In genomic region chr2:51892411-51892901, GRCm38 (mm10) we compare ENCODE assay signal across 23 mouse cellular contexts. TPM values are rescaled to one million over a fixed set of nuclear protein-coding genes. Genes with fewer than 3 reads are reported as not detected.
A peak's percentile ranks its signal among the peaks of the same experiment; 100 is the strongest.
DNase-seq lines count a peak whose midpoint lies in the region; ATAC-seq and TF ChIP-seq lines count a peak whose summit lies in the region.
"Had no signal": no experiment of that assay in that cellular context is flagged by ENCODE, and none has a peak within 500 bp of the region (broad histone marks: within the 10 kb centered on the region; RNA-seq: fewer than 3 reads in every experiment).

No protein-coding gene starts in this region.

- TF ChIP-seq EP300 in lung, postnatal 0 days (IDR thresholded peaks at IDR 0.05): no peak
- no peak for TF ChIP-seq EP300 in stomach, postnatal 0 days (optimal IDR thresholded peaks at IDR 0.05)

- H3K27ac ChIP-seq in embryonic facial prominence, embryonic 11.5 days (replicated peaks; ENCODE audit: low read depth, low read length): no peak overlapping the region
- no peak overlapping the region for H3K27ac ChIP-seq in embryonic facial prominence, embryonic 10.5 days (replicated peaks)
- no peak overlapping the region for H3K27ac ChIP-seq in lung, embryonic 14.5 days (ENCODE audit: low read depth)
- H3K27ac ChIP-seq in lung, postnatal 0 days (ENCODE audit: low read length): no peak overlapping the region
- H3K27ac ChIP-seq in embryonic facial prominence, embryonic 15.5 days (replicated peaks): 0 out of 2 replicates have a peak overlapping the region, but pooled peaks have one; percentile 12
- H3K27ac ChIP-seq in stomach, postnatal 0 days (replicated peaks): no peak overlapping the region
- H3K27ac ChIP-seq: forebrain, embryonic 10.5 days; hindbrain, embryonic 12.5 days; liver, embryonic 12.5 days had no signal

- no peak overlapping the region for H3K4me2 ChIP-seq in embryonic facial prominence, embryonic 11.5 days (ENCODE audit: low read depth, low read length)
- no peak overlapping the region for H3K4me2 ChIP-seq in lung, embryonic 14.5 days
- no peak overlapping the region for H3K4me2 ChIP-seq in lung, postnatal 0 days (replicated peaks; ENCODE audit: low read depth, low read length)
- no peak overlapping the region for H3K4me2 ChIP-seq in embryonic facial prominence, embryonic 15.5 days (replicated peaks)
- no peak overlapping the region; the same call in 1 of the 2 replicates for H3K4me2 ChIP-seq in stomach, postnatal 0 days (replicated peaks; ENCODE audit: low read depth)
- H3K4me2 ChIP-seq: hindbrain, embryonic 12.5 days; liver, embryonic 12.5 days had no signal

- H3K9ac ChIP-seq in embryonic facial prominence, embryonic 11.5 days (replicated peaks; ENCODE audit: low read length): no peak overlapping the region
- H3K9ac ChIP-seq in lung, embryonic 14.5 days: no peak overlapping the region
- H3K9ac ChIP-seq in lung, postnatal 0 days (replicated peaks; ENCODE audit: low read depth): no peak overlapping the region
- H3K9ac ChIP-seq in embryonic facial prominence, embryonic 15.5 days: no peak overlapping the region
- no peak overlapping the region for H3K9ac ChIP-seq in stomach, postnatal 0 days (ENCODE audit: low read length)
- H3K9ac ChIP-seq: hindbrain, embryonic 12.5 days; liver, embryonic 12.5 days had no signal

- peak; percentile 25 for DNase-seq in embryonic facial prominence, embryonic 11.5 days (ENCODE audit: low spot score)
- DNase-seq in embryonic facial prominence, embryonic 10.5 days (ENCODE audit: low spot score): no peak
- peak; percentile 66 for DNase-seq in lung, embryonic 14.5 days
- DNase-seq in lung, postnatal 0 days (ENCODE audit: low spot score): no peak
- DNase-seq in stomach, postnatal 0 days (ENCODE audit: low spot score): no peak
- no peak for DNase-seq in embryo, embryonic 10.5 days (ENCODE audit: low spot score)
- no peak for DNase-seq in adrenal gland, postnatal 36 days
- DNase-seq: cerebellum, adult 2 months; cerebellum, postnatal 36 days; gastrocnemius, postnatal 10 days; heart, postnatal 10 days; kidney, postnatal 4 days; layer of hippocampus, adult 9-11 months; lung, postnatal 10 days; midbrain, embryonic 14.5 days; right cerebral cortex, postnatal 14 days; thymus, postnatal 14 days had no signal

- TF ChIP-seq CTCF in lung, embryonic 14.5 days (IDR thresholded peaks at IDR 0.05; ENCODE audit: low read depth): no peak
- no peak for TF ChIP-seq CTCF in lung, postnatal 0 days (IDR thresholded peaks at IDR 0.05)
- TF ChIP-seq CTCF in stomach, postnatal 0 days (IDR thresholded peaks at IDR 0.05; ENCODE audit: low read depth): peak; percentile 17

- H3K9me3 ChIP-seq in embryonic facial prominence, embryonic 11.5 days (replicated peaks; ENCODE audit: control insufficient read depth, low read length): no peaks in the 10 kb centered on the region
- no peaks in the 10 kb centered on the region for H3K9me3 ChIP-seq in embryonic facial prominence, embryonic 10.5 days
- no peaks in the 10 kb centered on the region for H3K9me3 ChIP-seq in lung, embryonic 14.5 days (ENCODE audit: low read depth, low read length)
- no peaks in the 10 kb centered on the region for H3K9me3 ChIP-seq in lung, postnatal 0 days (ENCODE audit: low read length)
- no peaks in the 10 kb centered on the region for H3K9me3 ChIP-seq in embryonic facial prominence, embryonic 15.5 days (replicated peaks)
- no peaks in the 10 kb centered on the region for H3K9me3 ChIP-seq in stomach, postnatal 0 days (ENCODE audit: control insufficient read depth, low read length)
- H3K9me3 ChIP-seq: forebrain, embryonic 10.5 days; hindbrain, embryonic 12.5 days had no signal

- ATAC-seq in embryonic facial prominence, embryonic 11.5 days (replicated peaks; ENCODE audit: insufficient number of reproducible peaks, low FRiP score, low TSS enrichment, low read depth): no peak
- peak; percentile 31; the same call in 1 of the 2 replicates for ATAC-seq in lung, embryonic 14.5 days (ENCODE audit: insufficient read depth)
- no peak for ATAC-seq in lung, postnatal 0 days
- ATAC-seq in embryonic facial prominence, embryonic 15.5 days (ENCODE audit: insufficient number of reproducible peaks, low FRiP score, low TSS enrichment, low read depth): peak; percentile 43; the same call in 1 of the 2 replicates
- ATAC-seq in stomach, postnatal 0 days (ENCODE audit: low FRiP score, low TSS enrichment): no peak
- ATAC-seq: liver, embryonic 12.5 days had no signal

- WGBS in embryonic facial prominence, embryonic 11.5 days: 76% methylated on average over 12 of the region's 12 CpGs
- WGBS in embryonic facial prominence, embryonic 10.5 days: 88% methylated on average over 12 of the region's 12 CpGs
- WGBS in lung, embryonic 14.5 days: 45% methylated on average over 12 of the region's 12 CpGs
- 61% methylated on average over 12 of the region's 12 CpGs for WGBS in lung, postnatal 0 days
- 52% methylated on average over 12 of the region's 12 CpGs for WGBS in embryonic facial prominence, embryonic 15.5 days
- 34% methylated on average over 12 of the region's 12 CpGs for WGBS in stomach, postnatal 0 days

- no peaks in the 10 kb centered on the region for H3K36me3 ChIP-seq in embryonic facial prominence, embryonic 11.5 days (replicated peaks; ENCODE audit: control insufficient read depth, insufficient read depth, low read depth, low read length)
- H3K36me3 ChIP-seq in embryonic facial prominence, embryonic 10.5 days (replicated peaks): no peaks in the 10 kb centered on the region
- no peaks in the 10 kb centered on the region for H3K36me3 ChIP-seq in lung, embryonic 14.5 days (ENCODE audit: insufficient read depth)
- H3K36me3 ChIP-seq in lung, postnatal 0 days (ENCODE audit: insufficient read depth, low read length): no peaks in the 10 kb centered on the region
- no peaks in the 10 kb centered on the region for H3K36me3 ChIP-seq in embryonic facial prominence, embryonic 15.5 days
- no peaks in the 10 kb centered on the region for H3K36me3 ChIP-seq in stomach, postnatal 0 days (ENCODE audit: control insufficient read depth, insufficient read depth, low read length)
- H3K36me3 ChIP-seq: forebrain, embryonic 10.5 days; hindbrain, embryonic 12.5 days; liver, embryonic 12.5 days had no signal

- H3K4me1 ChIP-seq in embryonic facial prominence, embryonic 11.5 days (ENCODE audit: control insufficient read depth, insufficient read depth, low read length): no peaks in the 10 kb centered on the region
- no peaks in the 10 kb centered on the region for H3K4me1 ChIP-seq in embryonic facial prominence, embryonic 10.5 days
- no peaks in the 10 kb centered on the region for H3K4me1 ChIP-seq in lung, embryonic 14.5 days (ENCODE audit: insufficient read depth)
- H3K4me1 ChIP-seq in lung, postnatal 0 days (ENCODE audit: insufficient read depth, low read depth, low read length): no peaks in the 10 kb centered on the region
- no peaks in the 10 kb centered on the region for H3K4me1 ChIP-seq in embryonic facial prominence, embryonic 15.5 days
- no peaks in the 10 kb centered on the region for H3K4me1 ChIP-seq in stomach, postnatal 0 days (replicated peaks; ENCODE audit: control insufficient read depth, insufficient read depth)
- H3K4me1 ChIP-seq: hindbrain, embryonic 12.5 days; liver, embryonic 12.5 days had no signal

- no peaks in the 10 kb centered on the region for H3K27me3 ChIP-seq in embryonic facial prominence, embryonic 11.5 days (ENCODE audit: control insufficient read depth, insufficient read depth, low read length)
- no peaks in the 10 kb centered on the region for H3K27me3 ChIP-seq in embryonic facial prominence, embryonic 10.5 days (replicated peaks; ENCODE audit: low read depth, poor library complexity, severe bottlenecking)
- no peaks in the 10 kb centered on the region for H3K27me3 ChIP-seq in lung, embryonic 14.5 days (ENCODE audit: insufficient read depth, low read length)
- no peaks in the 10 kb centered on the region for H3K27me3 ChIP-seq in lung, postnatal 0 days (replicated peaks; ENCODE audit: insufficient read depth, low read length)
- no peaks in the 10 kb centered on the region for H3K27me3 ChIP-seq in embryonic facial prominence, embryonic 15.5 days
- H3K27me3 ChIP-seq in stomach, postnatal 0 days (ENCODE audit: control insufficient read depth, insufficient read depth, low read length): no peaks in the 10 kb centered on the region
- H3K27me3 ChIP-seq: CH12.LX; hindbrain, embryonic 12.5 days; liver, embryonic 12.5 days had no signal

- H3K4me3 ChIP-seq in embryonic facial prominence, embryonic 11.5 days (ENCODE audit: low read depth, low read length): no peak overlapping the region
- H3K4me3 ChIP-seq in embryonic facial prominence, embryonic 10.5 days: no peak overlapping the region
- H3K4me3 ChIP-seq in lung, embryonic 14.5 days (ENCODE audit: low read depth, low read length): no peak overlapping the region
- no peak overlapping the region for H3K4me3 ChIP-seq in lung, postnatal 0 days (ENCODE audit: low read depth, low read length)
- no peak overlapping the region for H3K4me3 ChIP-seq in embryonic facial prominence, embryonic 15.5 days (replicated peaks)
- no peak overlapping the region for H3K4me3 ChIP-seq in stomach, postnatal 0 days (ENCODE audit: low read depth, low read length)
- H3K4me3 ChIP-seq: forebrain, embryonic 10.5 days; hindbrain, embryonic 12.5 days; liver, embryonic 12.5 days; myocyte had no signal

RNA-seq across cellular contexts. Expression of gene Rbm43, which starts 42.5 kb away (rescaled TPM):
- polyA plus RNA-seq in embryonic facial prominence, embryonic 11.5 days (2014; fragmentation: Nextera tagmentation; extraction: Ambion mirVana): 12.9 and 13.5 TPM in 2 replicates
- polyA plus RNA-seq in embryonic facial prominence, embryonic 10.5 days (2016; fragmentation: Nextera tagmentation; extraction: Ambion mirVana): 7.8 and 7.9 TPM in 2 replicates
- polyA plus RNA-seq in lung, embryonic 14.5 days (2014; fragmentation: Nextera tagmentation; extraction: Ambion mirVana): 18.2 and 19.2 TPM in 2 replicates
- polyA plus RNA-seq in lung, postnatal 0 days (2015; fragmentation: Nextera tagmentation; extraction: Ambion mirVana): 14.7 and 17.0 TPM in 2 replicates
- 14.7 and 17.0 TPM in 2 replicates for polyA plus RNA-seq in embryonic facial prominence, embryonic 15.5 days (2015; fragmentation: Nextera tagmentation; extraction: Ambion mirVana)
- 8.0 and 8.4 TPM in 2 replicates for polyA plus RNA-seq in stomach, postnatal 0 days (2015; fragmentation: Nextera tagmentation; extraction: Ambion mirVana)
- total RNA-seq in adrenal gland, postnatal 36 days (2021): 10 to 100 TPM; 16.1 to 16.3 TPM

Comparison
In these comparisons a context has a peak if more than half of its experiments do, and no peak if none do; other contexts are left out.
1. ATAC-seq: peak in lung, embryonic 14.5 days (single experiment) and embryonic facial prominence, embryonic 15.5 days (single experiment); none in embryonic facial prominence, embryonic 11.5 days (single experiment), lung, postnatal 0 days (single experiment) and stomach, postnatal 0 days (single experiment).
2. DNase-seq: peak in embryonic facial prominence, embryonic 11.5 days (single experiment) and lung, embryonic 14.5 days (single experiment); none in embryonic facial prominence, embryonic 10.5 days (single experiment), lung, postnatal 0 days (single experiment), stomach, postnatal 0 days (single experiment), embryo, embryonic 10.5 days (single experiment) and adrenal gland, postnatal 36 days (0 of 2).